Mouse (Mus musculus): Measurements from ENCODE around the gene Hdac5. TPM values are rescaled to one million over a fixed set of nuclear protein-coding genes. Genes with fewer than 3 reads are reported as not detected.
A peak's percentile ranks its signal among the peaks of the same experiment; 100 is the strongest.

Gene Hdac5
- total and polyA plus RNA-seq, 3 experiments, result 9.1 to 29.3 TPM; not detected in 1

- Histone ChIP-seq H3K4me3 (ENCODE audit: control insufficient read depth in 1 of 2, insufficient read depth in 1 of 2, low read depth in 2 of 2, low read length in 2 of 2) (peak overlapping the region; percentile 48 to 49), H3K9me3 (replicated peaks; ENCODE audit: insufficient read depth, low read length) (no peaks in the 10 kb centered on the region), H3K36me3 (ENCODE audit: control insufficient read depth in 1 of 2, insufficient read depth in 2 of 2, low read length in 2 of 2) (peaks cover 0 to 19% of the 10 kb centered on the region in 2 experiments; a peak in 2 of 4 replicates), H3K27me3 (ENCODE audit: control insufficient read depth in 1 of 2, insufficient read depth in 2 of 2, low read length in 2 of 2) (no peaks in the 10 kb centered on the region), H3K27ac (ENCODE audit: control insufficient read depth, low read depth, low read length) (peak overlapping the region; percentile 58), H3K9ac (ENCODE audit: control insufficient read depth, low read depth, low read length, poor library complexity, severe bottlenecking) (peak overlapping the region; percentile 69), H3K4me1 (ENCODE audit: control insufficient read depth in 1 of 2, insufficient read depth in 2 of 2, low read length in 2 of 2) (peaks cover 0 to 22% of the 10 kb centered on the region in 2 experiments), H3K79me2 (ENCODE audit: control insufficient read depth, insufficient read depth, low read length, poor library complexity) (peaks cover 11% of the 10 kb centered on the region)
- no peak for DNase-seq (ENCODE audit: low read depth, low spot score)
- TF ChIP-seq TAL1 (IDR thresholded peaks at IDR 0.05; ENCODE audit: low read length) (no peak), TCF12 (IDR thresholded peaks at IDR 0.05; ENCODE audit: low read depth, low read length) (no peak), CHD2 (IDR thresholded peaks at IDR 0.05; ENCODE audit: low read length) (no peak), MEF2A (IDR thresholded peaks at IDR 0.05; ENCODE audit: extremely low read depth, insufficient replicate concordance, low read depth, low read length, poor library complexity, severe bottlenecking) (no peak), UBTF (IDR thresholded peaks at IDR 0.05; ENCODE audit: borderline replicate concordance, insufficient read depth, low read depth, low read length) (no peak), ZNF384 (IDR thresholded peaks at IDR 0.05; ENCODE audit: low read depth, low read length) (0 out of 2 replicates have a peak, but pooled peaks have one; percentile 13), ELF1 (IDR thresholded peaks at IDR 0.05; ENCODE audit: low read depth, low read length) (no peak), MYC (IDR thresholded peaks at IDR 0.05; ENCODE audit: low read depth, low read length) (0 out of 2 replicates have a peak, but pooled peaks have one; percentile 26), MXI1 (IDR thresholded peaks at IDR 0.05; ENCODE audit: low read depth, low read length) (peak; percentile 12; the same call in 1 of the 2 replicates)
Measured at GRCm38 (mm10) chr11:102245581-102246272, 15.8 kb upstream of the Hdac5 start.

GRCm38 (mm10) chr11:102244926-102245449 lies 15.0 kb upstream of the Hdac5 start:
- Histone ChIP-seq H3K9ac (ENCODE audit: control insufficient read depth, low read depth, low read length, poor library complexity, severe bottlenecking) (peak overlapping the region; percentile 69), H3K4me3 (ENCODE audit: control insufficient read depth in 1 of 2, insufficient read depth in 1 of 2, low read depth in 2 of 2, low read length in 2 of 2) (peak overlapping the region; percentile 48 to 49), H3K27ac (ENCODE audit: control insufficient read depth, low read depth, low read length) (peak overlapping the region; percentile 58), H3K36me3 (ENCODE audit: control insufficient read depth in 1 of 2, insufficient read depth in 2 of 2, low read length in 2 of 2) (peaks cover 0 to 19% of the 10 kb centered on the region in 2 experiments; a peak in 2 of 4 replicates), H3K4me1 (ENCODE audit: control insufficient read depth in 1 of 2, insufficient read depth in 2 of 2, low read length in 2 of 2) (peaks cover 0 to 22% of the 10 kb centered on the region in 2 experiments), H3K79me2 (ENCODE audit: control insufficient read depth, insufficient read depth, low read length, poor library complexity) (peaks cover 11% of the 10 kb centered on the region), H3K27me3 (ENCODE audit: control insufficient read depth in 1 of 2, insufficient read depth in 2 of 2, low read length in 2 of 2) (no peaks in the 10 kb centered on the region), H3K9me3 (replicated peaks; ENCODE audit: insufficient read depth, low read length) (no peaks in the 10 kb centered on the region)
- DNase-seq (ENCODE audit: low read depth, low spot score), result peak; percentile 96
- TF ChIP-seq HCFC1 (IDR thresholded peaks at IDR 0.05; ENCODE audit: low read depth, low read length), result peak; percentile 50; the same call in 1 of the 2 replicates
- peak; percentile 60 for TF ChIP-seq TBP (IDR thresholded peaks at IDR 0.05; ENCODE audit: low read depth, low read length)
- TF ChIP-seq CTCF (IDR thresholded peaks at IDR 0.05 in 2 of 3, conservative IDR thresholded peaks at IDR 0.05 in 1 of 3; ENCODE audit: control insufficient read depth in 1 of 3, insufficient read depth in 1 of 3, low read depth in 2 of 3, low read length in 3 of 3, poor library complexity in 1 of 3, severe bottlenecking in 1 of 3), result peak in 1 of 3 experiments; percentile 2; a peak in 2 of 6 replicates
- TF ChIP-seq NELFE (IDR thresholded peaks at IDR 0.05; ENCODE audit: low read depth, low read length), result peak; percentile 72
- TF ChIP-seq EP300 (IDR thresholded peaks at IDR 0.05; ENCODE audit: low read depth in 1 of 2, low read length in 2 of 2), result peak; percentile 51 to 76
- TF ChIP-seq CHD1 (IDR thresholded peaks at IDR 0.05; ENCODE audit: low read depth, low read length), result no peak
- TF ChIP-seq USF1 (IDR thresholded peaks at IDR 0.05; ENCODE audit: low read depth, low read length), result no peak
- TF ChIP-seq POLR2AphosphoS5 (IDR thresholded peaks at IDR 0.05; ENCODE audit: borderline replicate concordance, low read depth, low read length), result peak; percentile 18; the same call in 1 of the 2 replicates
- TF ChIP-seq SMC3 (IDR thresholded peaks at IDR 0.05; ENCODE audit: low read depth, low read length), result peak; percentile 8; the same call in 1 of the 2 replicates
- TF ChIP-seq MEF2A (IDR thresholded peaks at IDR 0.05; ENCODE audit: extremely low read depth, insufficient replicate concordance, low read depth, low read length, poor library complexity, severe bottlenecking), result no peak
- no peak for TF ChIP-seq MAFK (IDR thresholded peaks at IDR 0.05; ENCODE audit: borderline replicate concordance, low read depth, low read length)
- TF ChIP-seq POLR2A (IDR thresholded peaks at IDR 0.05; ENCODE audit: control insufficient read depth in 1 of 2, insufficient read depth in 1 of 2, low read depth in 1 of 2, low read length in 2 of 2, poor library complexity in 1 of 2), result peak; percentile 20 to 61; a peak in 2 of 4 replicates
- no peak for TF ChIP-seq RAD21 (IDR thresholded peaks at IDR 0.05; ENCODE audit: low read depth, low read length)
- TF ChIP-seq USF2 (IDR thresholded peaks at IDR 0.05; ENCODE audit: borderline replicate concordance in 1 of 2, insufficient read depth in 1 of 2, low read depth in 1 of 2, low read length in 2 of 2), result no peak
- TF ChIP-seq GABPA (IDR thresholded peaks at IDR 0.05; ENCODE audit: low read depth, low read length), result no peak
- no peak for TF ChIP-seq ZMIZ1 (IDR thresholded peaks at IDR 0.05; ENCODE audit: low read depth, low read length)
- 0 out of 2 replicates have a peak, but pooled peaks have one; percentile 20 for TF ChIP-seq ELF1 (IDR thresholded peaks at IDR 0.05; ENCODE audit: low read depth, low read length)
- no peak for TF ChIP-seq MYB (IDR thresholded peaks at IDR 0.05; ENCODE audit: low read depth, low read length)
- 0 out of 2 replicates have a peak, but pooled peaks have one; percentile 36 for TF ChIP-seq RCOR1 (IDR thresholded peaks at IDR 0.05; ENCODE audit: low read depth, low read length)
- peak; percentile 93; the same call in 1 of the 2 replicates for TF ChIP-seq MAZ (IDR thresholded peaks at IDR 0.05; ENCODE audit: low read depth, low read length)
- TF ChIP-seq KAT2A (conservative IDR thresholded peaks at IDR 0.05; ENCODE audit: low read depth, low read length), result no peak
- no peak for TF ChIP-seq CHD2 (IDR thresholded peaks at IDR 0.05; ENCODE audit: low read length)
